Mouse (Mus musculus): ENCODE results near the gene Serinc2.

DNA sequence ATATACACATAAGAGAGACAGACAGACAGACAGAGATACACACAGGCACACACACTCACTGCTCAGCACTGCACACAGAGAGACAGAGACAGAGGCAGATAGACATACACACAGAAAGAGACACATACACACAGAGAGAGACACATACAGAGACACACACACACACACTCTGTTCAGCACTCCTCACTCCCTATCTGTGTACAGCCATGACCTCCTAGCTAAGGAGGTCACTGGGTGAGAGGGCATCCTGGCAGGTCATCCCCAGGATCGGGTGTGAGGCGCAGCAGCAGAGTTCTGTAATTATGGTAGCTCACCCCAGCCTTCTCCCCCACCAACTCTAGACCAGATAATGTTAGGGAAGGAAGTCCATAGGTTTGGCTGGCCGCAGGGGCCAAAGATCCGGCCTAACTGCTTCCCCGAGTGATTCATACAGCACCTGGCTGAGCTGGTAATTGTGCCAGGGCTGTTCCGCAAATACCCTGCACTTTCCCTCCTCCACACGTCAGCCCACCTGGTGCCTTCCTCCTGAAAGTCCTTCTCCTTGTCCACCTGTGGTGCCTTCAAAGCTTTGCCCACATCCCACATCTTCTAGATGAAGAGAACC, 2.3 kb downstream of the Serinc2 start:
- TF ChIP-seq GATA1 (IDR thresholded peaks at IDR 0.05; ENCODE audit: low read length) (no peak), TAL1 (IDR thresholded peaks at IDR 0.05; ENCODE audit: low read length) (no peak)
